Mouse (Mus musculus) embryo, embryonic 10.5 days (tissue): ENCODE results near the gene Fanca.
A peak's percentile ranks its signal among the peaks of the same experiment; 100 is the strongest.

Experiments
- DNase-seq: peaks from one replicate; pipeline ENCODE4 v3.0.0-alpha.2; 2015; ENCODE audit warnings: low spot score

Gene Fanca

GRCm38 (mm10) chr8:123318467-123318911, at the start of gene Fanca:
Gene Fanca (minus strand): TSS chr8:123318576.
- peak; percentile 97 for DNase-seq

- DNase-seq: peak; percentile 93
These were observed 42.8 kb upstream of the Fanca start for GRCm38 (mm10) chr8:123361082-123361739.

- no peak for DNase-seq
These were observed 34.8 kb upstream of the Fanca start for GRCm38 (mm10) chr8:123353216-123353615.

GRCm38 (mm10) chr8:123352786-123353185, 34.4 kb upstream of the Fanca start:
- peak; percentile 62 for DNase-seq

- DNase-seq: no peak
These were observed 33.7 kb upstream of the Fanca start for GRCm38 (mm10) chr8:123352118-123352517.

GRCm38 (mm10) chr8:123349073-123349472, 30.7 kb upstream of the Fanca start:
- DNase-seq: no peak

GRCm38 (mm10) chr8:123348237-123348843, 30.0 kb upstream of the Fanca start:
- peak; percentile 69 for DNase-seq

- DNase-seq: no peak
These were observed 28.9 kb upstream of the Fanca start for GRCm38 (mm10) chr8:123347293-123347692.

GRCm38 (mm10) chr8:123345856-123346255, 27.5 kb upstream of the Fanca start:
- no peak for DNase-seq

GRCm38 (mm10) chr8:123345135-123345534, 26.8 kb upstream of the Fanca start:
- no peak for DNase-seq

GRCm38 (mm10) chr8:123343422-123343821, 25.0 kb upstream of the Fanca start:
- no peak for DNase-seq

GRCm38 (mm10) chr8:123342911-123343310, 24.5 kb upstream of the Fanca start:
- no peak for DNase-seq

GRCm38 (mm10) chr8:123342253-123342652, 23.9 kb upstream of the Fanca start:
- DNase-seq: no peak

- DNase-seq: no peak
These were observed 23.0 kb upstream of the Fanca start for GRCm38 (mm10) chr8:123341040-123342015.

GRCm38 (mm10) chr8:123340071-123340470, 21.7 kb upstream of the Fanca start:
- DNase-seq: no peak

GRCm38 (mm10) chr8:123337475-123337874, 19.1 kb upstream of the Fanca start:
- DNase-seq: no peak

- peak; percentile 37 for DNase-seq
These were observed 16.1 kb upstream of the Fanca start for GRCm38 (mm10) chr8:123334467-123334866.

GRCm38 (mm10) chr8:123333864-123334263, 15.5 kb upstream of the Fanca start:
- DNase-seq: no peak

GRCm38 (mm10) chr8:123333091-123333587, 14.8 kb upstream of the Fanca start:
- no peak for DNase-seq

GRCm38 (mm10) chr8:123332262-123333090, 14.1 kb upstream of the Fanca start, which contains the start of gene Spire2:
Gene Spire2 (plus strand): TSS chr8:123332713.
- DNase-seq: peak; percentile 94

GRCm38 (mm10) chr8:123331810-123332209, 13.4 kb upstream of the Fanca start:
- no peak for DNase-seq
